Mouse (Mus musculus): Measurements from ENCODE around the gene Lemd1. TPM values are rescaled to one million over a fixed set of nuclear protein-coding genes. Genes with fewer than 3 reads are reported as not detected.
"Not testable (repeated sequence)": the region's sequence is repeated elsewhere in the genome, so short reads cannot be mapped to it uniquely, and the experiment has no call there.

The Lemd1 gene
- polyA plus RNA-seq, 1 experiment from 2014 or later = 0.32 TPM

DNA sequence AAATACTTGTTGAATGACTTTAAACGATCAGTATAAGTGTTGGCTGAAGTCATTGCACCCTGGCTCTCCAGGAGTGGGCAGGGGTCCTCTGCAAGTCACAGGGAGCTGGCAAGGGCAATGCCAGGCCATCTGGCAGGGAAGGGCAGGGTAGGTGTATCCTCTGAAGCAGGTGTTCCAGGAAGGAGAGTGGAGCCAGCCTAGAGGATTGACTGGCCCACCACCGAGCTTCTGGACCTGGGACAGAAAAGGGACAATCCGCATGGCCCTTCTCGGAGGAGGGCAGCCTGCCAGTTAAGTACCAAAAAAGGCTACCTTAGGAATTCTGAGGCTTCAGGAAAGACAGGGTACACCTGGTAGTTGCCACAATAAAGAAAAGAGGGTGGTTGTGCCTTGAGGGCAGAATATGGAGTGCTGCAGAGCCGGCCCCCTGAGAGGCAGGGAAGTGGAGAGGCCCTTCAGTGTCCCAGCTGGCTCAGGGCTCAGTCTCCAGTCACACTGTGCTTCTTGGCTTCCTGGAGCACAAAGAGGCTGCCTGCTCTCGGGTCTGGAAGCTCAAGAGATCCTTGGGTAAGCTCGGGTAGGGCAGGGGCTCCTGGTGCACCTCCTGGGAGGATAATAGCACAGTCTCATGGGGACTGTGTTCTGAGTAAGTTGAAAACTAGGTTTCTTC lies 29.9 kb upstream of the Lemd1 start:
- no peak overlapping the region for H3K4me2 ChIP-seq (replicated peaks; ENCODE audit: low read depth, low read length)
- peaks cover 25% of the 10 kb centered on the region for H3K27me3 ChIP-seq (ENCODE audit: insufficient read depth, low read length)
- no peaks in the 10 kb centered on the region for H3K9me3 ChIP-seq (ENCODE audit: low read length)
- WGBS = 60% methylated on average over 7 of the region's 7 CpGs
- no peak overlapping the region for H3K4me3 ChIP-seq (ENCODE audit: low read length)
- H3K9ac ChIP-seq (replicated peaks; ENCODE audit: low read length) = no peak overlapping the region
- 0 out of 2 replicates have a peak, but pooled peaks cover 9% of the 10 kb centered on the region for H3K4me1 ChIP-seq (ENCODE audit: insufficient read depth, low read length)
- no peak overlapping the region for H3K27ac ChIP-seq (ENCODE audit: low read length)
- no peaks in the 10 kb centered on the region for H3K36me3 ChIP-seq (ENCODE audit: insufficient read depth, low read length)
- ATAC-seq (ENCODE audit: low FRiP score, low TSS enrichment) = no peak

DNA sequence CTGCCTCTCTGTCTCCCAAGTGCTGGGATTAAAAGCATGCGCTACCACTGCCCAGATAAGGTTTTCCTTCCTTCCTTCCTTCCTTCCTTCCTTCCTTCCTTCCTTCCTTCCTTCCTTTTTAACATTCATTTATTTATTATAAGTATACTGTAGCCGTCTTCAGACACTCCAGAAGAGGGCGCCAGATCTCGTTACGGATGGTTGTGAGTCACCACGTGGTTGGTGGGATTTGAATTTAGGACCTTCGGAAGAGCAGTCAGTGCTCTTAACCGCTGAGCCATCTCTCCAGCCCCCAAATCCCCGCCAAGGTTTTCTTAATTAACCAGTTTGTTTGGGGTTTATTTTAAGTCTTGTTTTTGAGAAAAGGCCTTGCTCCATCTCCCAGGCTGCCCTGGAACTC lies 28.6 kb upstream of the Lemd1 start:
- H3K9ac ChIP-seq (replicated peaks; ENCODE audit: low read length); H3K36me3 ChIP-seq (ENCODE audit: insufficient read depth, low read length); H3K4me3 ChIP-seq (ENCODE audit: low read length); ATAC-seq (ENCODE audit: low FRiP score, low TSS enrichment); H3K27ac ChIP-seq (ENCODE audit: low read length); H3K4me1 ChIP-seq (ENCODE audit: insufficient read depth, low read length); H3K9me3 ChIP-seq (ENCODE audit: low read length); H3K4me2 ChIP-seq (replicated peaks; ENCODE audit: low read depth, low read length): not testable (repeated sequence)
- 57% methylated on average over 9 of the region's 9 CpGs for WGBS
- peaks cover 25% of the 10 kb centered on the region for H3K27me3 ChIP-seq (ENCODE audit: insufficient read depth, low read length)

DNA sequence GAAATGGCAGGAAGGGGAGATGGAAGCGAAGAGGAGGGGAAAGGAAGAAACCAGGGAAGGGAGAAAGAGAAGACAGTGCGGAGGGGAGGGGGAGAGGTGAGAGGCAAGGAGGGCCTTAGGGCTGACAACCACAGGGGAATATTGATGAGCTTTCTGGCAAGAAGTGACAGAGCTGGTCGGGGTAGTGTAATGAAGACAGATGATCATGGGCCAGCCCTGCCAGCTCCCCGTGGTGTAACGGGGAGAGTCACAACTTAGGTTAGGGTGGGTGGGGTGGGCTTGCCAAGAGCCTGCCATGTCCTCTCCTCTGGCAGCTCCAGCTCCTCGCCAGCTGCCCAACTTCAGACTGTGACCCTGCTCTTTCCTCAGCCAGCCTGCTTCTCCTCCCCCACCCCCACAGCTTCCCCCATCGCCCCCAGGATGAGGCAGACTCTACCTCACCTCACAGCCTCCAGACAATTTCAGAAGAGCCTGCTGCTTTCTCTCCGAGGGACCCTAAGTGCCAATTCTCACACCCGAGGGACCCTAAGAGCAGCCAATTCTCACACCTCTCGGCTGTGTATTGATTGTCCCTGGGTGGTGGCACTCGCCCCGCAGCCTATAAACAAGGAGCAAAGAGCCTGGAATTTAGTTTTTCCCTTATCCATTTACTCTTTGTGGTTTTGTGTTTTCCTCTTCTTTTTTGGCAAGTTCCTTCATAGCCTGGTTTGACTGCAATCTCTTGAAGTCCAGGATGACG lies 26.3 kb upstream of the Lemd1 start:
- H3K9me3 ChIP-seq (ENCODE audit: low read length) = no peaks in the 10 kb centered on the region
- peaks cover 9% of the 10 kb centered on the region; the same call in 1 of the 2 replicates for H3K27me3 ChIP-seq (ENCODE audit: insufficient read depth, low read length)
- H3K4me3 ChIP-seq (ENCODE audit: low read length) = no peak overlapping the region
- no peak overlapping the region for H3K4me2 ChIP-seq (replicated peaks; ENCODE audit: low read depth, low read length)
- H3K4me1 ChIP-seq (ENCODE audit: insufficient read depth, low read length) = peaks cover 6% of the 10 kb centered on the region; the same call in 1 of the 2 replicates
- H3K9ac ChIP-seq (replicated peaks; ENCODE audit: low read length) = no peak overlapping the region
- H3K36me3 ChIP-seq (ENCODE audit: insufficient read depth, low read length) = no peaks in the 10 kb centered on the region
- no peak overlapping the region for H3K27ac ChIP-seq (ENCODE audit: low read length)
- WGBS = 13% methylated on average over 13 of the region's 13 CpGs
- no peak for ATAC-seq (ENCODE audit: low FRiP score, low TSS enrichment)

DNA sequence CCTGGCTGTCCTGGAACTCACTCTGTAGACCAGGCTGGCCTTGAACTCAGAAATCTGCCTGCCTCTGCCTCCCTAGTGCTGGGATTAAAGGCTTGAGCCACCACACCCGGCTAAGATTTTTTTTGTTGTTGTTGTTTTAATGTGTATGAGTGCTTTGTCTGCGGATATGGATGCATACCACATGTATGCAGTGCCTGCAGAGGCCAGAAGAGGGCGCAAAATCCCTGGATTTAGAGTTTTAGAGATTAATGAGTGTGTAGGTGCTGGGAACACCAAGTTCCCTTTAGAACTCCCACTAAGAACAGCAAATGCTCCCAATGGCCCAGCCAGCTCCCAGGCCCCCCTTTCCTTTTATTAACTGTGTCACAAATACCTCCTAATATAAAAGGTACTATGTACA lies 25.4 kb upstream of the Lemd1 start:
- Histone ChIP-seq H3K9ac (replicated peaks; ENCODE audit: low read length) (no peak overlapping the region), H3K27me3 (ENCODE audit: insufficient read depth, low read length) (peaks cover 5% of the 10 kb centered on the region; the same call in 1 of the 2 replicates), H3K4me1 (ENCODE audit: insufficient read depth, low read length) (peaks cover 10% of the 10 kb centered on the region; the same call in 1 of the 2 replicates), H3K4me2 (replicated peaks; ENCODE audit: low read depth, low read length) (no peak overlapping the region), H3K4me3 (ENCODE audit: low read length) (no peak overlapping the region), H3K27ac (ENCODE audit: low read length) (no peak overlapping the region), H3K9me3 (ENCODE audit: low read length) (no peaks in the 10 kb centered on the region), H3K36me3 (ENCODE audit: insufficient read depth, low read length) (no peaks in the 10 kb centered on the region)
- no peak for ATAC-seq (ENCODE audit: low FRiP score, low TSS enrichment)
- WGBS = 69% methylated on average over 3 of the region's 3 CpGs

DNA sequence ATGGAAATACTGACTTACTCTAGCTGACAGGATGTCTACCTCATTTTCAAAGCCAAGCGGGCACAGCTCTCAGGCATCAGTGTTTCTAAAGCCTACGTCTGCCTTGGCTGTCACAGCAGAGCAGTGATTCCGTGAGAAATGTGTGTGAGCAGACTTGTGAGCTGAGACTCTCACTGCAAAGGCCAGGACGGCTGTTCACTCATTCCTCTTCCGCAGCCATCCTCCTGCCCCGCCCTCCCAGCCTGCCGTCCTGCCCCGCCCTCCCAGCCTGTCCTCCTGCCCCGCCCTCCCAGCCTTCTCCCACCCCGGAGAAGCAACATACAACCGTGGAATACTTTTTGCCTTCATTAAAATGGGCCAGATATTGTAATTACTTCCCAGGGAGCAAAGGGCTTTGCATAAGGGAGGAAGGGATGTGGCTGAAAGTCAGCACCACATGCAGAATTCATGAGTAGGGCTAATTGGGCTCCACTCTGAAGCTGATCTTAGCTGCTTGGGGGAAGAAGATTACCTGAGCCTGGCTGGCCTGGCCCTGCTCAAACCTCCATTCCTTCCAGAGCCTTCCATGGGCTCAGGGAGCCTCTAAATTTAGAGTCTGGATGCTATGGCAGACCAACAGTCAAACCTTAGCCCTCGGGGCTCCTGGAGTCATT lies 23.0 kb upstream of the Lemd1 start:
- Histone ChIP-seq H3K27ac (ENCODE audit: low read length) (no peak overlapping the region), H3K9me3 (ENCODE audit: low read length) (no peaks in the 10 kb centered on the region), H3K4me3 (ENCODE audit: low read length) (peak overlapping the region; percentile 3; the same call in 1 of the 2 replicates), H3K36me3 (ENCODE audit: insufficient read depth, low read length) (no peaks in the 10 kb centered on the region), H3K4me2 (replicated peaks; ENCODE audit: low read depth, low read length) (peak overlapping the region; percentile 41), H3K27me3 (ENCODE audit: insufficient read depth, low read length) (peaks cover 5% of the 10 kb centered on the region; the same call in 1 of the 2 replicates), H3K9ac (replicated peaks; ENCODE audit: low read length) (0 out of 2 replicates have a peak overlapping the region, but pooled peaks have one; percentile 43), H3K4me1 (ENCODE audit: insufficient read depth, low read length) (peaks cover 14% of the 10 kb centered on the region)
- WGBS = 6% methylated on average over 12 of the region's 12 CpGs
- peak; percentile 39; the same call in 1 of the 2 replicates for ATAC-seq (ENCODE audit: low FRiP score, low TSS enrichment)

DNA sequence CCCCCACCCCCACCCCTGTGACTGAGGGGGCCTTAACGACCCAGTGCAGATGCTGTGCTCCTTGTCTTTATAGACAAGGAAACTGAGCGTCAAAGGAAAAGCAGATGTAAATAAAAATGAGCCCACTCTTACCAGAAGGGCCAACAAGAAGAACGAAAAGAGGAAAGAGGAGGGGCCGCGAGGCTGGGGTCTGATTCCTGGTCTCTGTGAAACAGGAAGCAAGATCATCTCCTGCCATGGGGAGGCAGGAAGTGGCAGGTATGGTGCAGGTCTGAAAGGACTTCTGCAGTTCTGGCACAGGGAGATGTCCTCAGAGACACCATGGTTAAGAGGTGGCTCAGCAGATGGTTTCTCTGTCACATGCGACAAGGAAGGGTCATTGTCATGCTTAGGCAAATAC lies 20.5 kb upstream of the Lemd1 start:
- H3K36me3 ChIP-seq (ENCODE audit: insufficient read depth, low read length) = no peaks in the 10 kb centered on the region
- peaks cover 14% of the 10 kb centered on the region for H3K4me1 ChIP-seq (ENCODE audit: insufficient read depth, low read length)
- H3K27ac ChIP-seq (ENCODE audit: low read length) = no peak overlapping the region
- 47% methylated on average over 6 of the region's 6 CpGs for WGBS
- no peak overlapping the region for H3K9ac ChIP-seq (replicated peaks; ENCODE audit: low read length)
- no peaks in the 10 kb centered on the region for H3K9me3 ChIP-seq (ENCODE audit: low read length)
- no peak overlapping the region for H3K4me2 ChIP-seq (replicated peaks; ENCODE audit: low read depth, low read length)
- H3K27me3 ChIP-seq (ENCODE audit: insufficient read depth, low read length) = no peaks in the 10 kb centered on the region; the same call in 1 of the 2 replicates
- no peak overlapping the region for H3K4me3 ChIP-seq (ENCODE audit: low read length)
- ATAC-seq (ENCODE audit: low FRiP score, low TSS enrichment) = no peak

DNA sequence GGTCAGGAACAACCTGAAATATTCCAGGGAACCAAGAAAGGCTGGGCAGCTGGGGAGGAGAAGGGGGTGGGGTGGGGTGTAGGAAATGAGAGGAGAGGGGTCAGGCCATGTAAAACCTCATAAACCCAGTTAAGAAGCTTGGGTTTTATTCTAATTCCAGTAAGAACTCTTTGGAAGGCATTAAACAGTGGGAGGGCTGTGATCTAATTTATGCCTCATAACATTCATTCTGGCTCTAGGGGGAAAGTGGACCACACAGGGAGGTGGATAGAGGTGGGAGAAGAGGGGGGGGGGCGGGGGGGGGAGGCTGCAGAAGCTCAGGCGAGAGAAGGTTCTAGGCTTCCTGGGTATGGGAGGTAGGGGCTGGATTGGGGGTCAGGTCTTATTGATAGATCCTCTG lies 19.6 kb upstream of the Lemd1 start:
- Histone ChIP-seq H3K27me3 (ENCODE audit: insufficient read depth, low read length) (no peaks in the 10 kb centered on the region; the same call in 1 of the 2 replicates), H3K4me3 (ENCODE audit: low read length) (no peak overlapping the region), H3K9ac (replicated peaks; ENCODE audit: low read length) (no peak overlapping the region; the same call in 1 of the 2 replicates), H3K36me3 (ENCODE audit: insufficient read depth, low read length) (no peaks in the 10 kb centered on the region), H3K9me3 (ENCODE audit: low read length) (no peaks in the 10 kb centered on the region), H3K27ac (ENCODE audit: low read length) (no peak overlapping the region), H3K4me2 (replicated peaks; ENCODE audit: low read depth, low read length) (no peak overlapping the region), H3K4me1 (ENCODE audit: insufficient read depth, low read length) (peaks cover 14% of the 10 kb centered on the region)
- no peak for ATAC-seq (ENCODE audit: low FRiP score, low TSS enrichment)
- 4% methylated on average over 2 of the region's 2 CpGs for WGBS

DNA sequence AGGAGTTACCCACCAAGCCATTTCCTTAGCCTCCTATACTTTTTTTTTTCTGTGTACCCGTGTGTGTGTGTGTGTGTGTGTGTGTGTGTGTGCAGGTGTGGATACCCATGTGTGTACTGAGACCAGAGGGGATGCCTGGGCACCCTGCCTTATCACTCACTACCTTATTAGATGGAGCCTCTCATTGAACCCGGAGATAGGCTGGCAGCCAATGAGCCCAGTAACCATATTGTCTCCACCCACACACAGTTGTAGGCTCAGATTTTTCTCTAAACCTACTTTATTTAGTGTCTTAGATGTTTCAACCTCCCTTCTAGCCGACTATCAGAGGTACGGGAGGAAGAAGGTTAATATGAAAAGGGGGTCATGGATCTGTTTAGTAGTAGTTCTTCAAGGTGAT lies 4.9 kb upstream of the Lemd1 start:
- H3K27ac ChIP-seq (ENCODE audit: low read length) = no peak overlapping the region
- H3K9ac ChIP-seq (replicated peaks; ENCODE audit: low read length) = no peak overlapping the region
- no peak overlapping the region for H3K4me3 ChIP-seq (ENCODE audit: low read length)
- WGBS = 83% methylated on average over 4 of the region's 4 CpGs
- peaks cover 44% of the 10 kb centered on the region for H3K27me3 ChIP-seq (ENCODE audit: insufficient read depth, low read length)
- peaks cover 15% of the 10 kb centered on the region for H3K4me1 ChIP-seq (ENCODE audit: insufficient read depth, low read length)
- H3K36me3 ChIP-seq (ENCODE audit: insufficient read depth, low read length) = no peaks in the 10 kb centered on the region
- H3K4me2 ChIP-seq (replicated peaks; ENCODE audit: low read depth, low read length) = no peak overlapping the region
- ATAC-seq (ENCODE audit: low FRiP score, low TSS enrichment) = no peak
- no peaks in the 10 kb centered on the region for H3K9me3 ChIP-seq (ENCODE audit: low read length)

DNA sequence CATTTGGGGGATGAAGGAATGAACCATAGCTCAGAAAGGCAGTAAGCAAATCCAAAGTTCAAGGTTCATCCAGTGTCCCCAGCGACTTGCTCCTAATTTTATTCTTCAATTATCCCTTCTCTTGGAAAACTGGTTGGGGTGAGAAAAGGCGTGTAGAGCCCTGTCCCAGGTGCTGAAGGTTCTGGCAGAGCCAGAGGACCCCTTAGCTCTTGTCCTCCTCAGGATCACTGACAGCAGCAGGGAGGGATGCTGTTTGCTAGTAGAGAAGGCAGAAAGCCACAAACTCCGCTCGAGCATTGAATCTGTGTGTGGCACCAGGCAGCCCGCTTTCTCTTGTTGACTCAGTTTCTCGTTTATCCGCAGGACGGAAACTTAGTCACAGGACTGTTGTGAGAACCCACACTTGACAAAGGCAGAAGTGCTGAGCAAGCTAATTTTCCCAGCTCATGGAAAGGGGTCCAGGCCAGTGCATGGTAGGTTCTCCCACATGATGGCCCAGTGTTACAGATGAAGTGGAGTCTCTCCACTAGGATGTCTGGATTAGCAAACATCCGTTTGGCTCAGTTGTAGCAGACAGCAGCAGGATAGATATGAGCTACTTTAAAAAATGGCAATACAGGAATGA lies 2.7 kb upstream of the Lemd1 start:
- no peaks in the 10 kb centered on the region for H3K36me3 ChIP-seq (ENCODE audit: insufficient read depth, low read length)
- no peak for ATAC-seq (ENCODE audit: low FRiP score, low TSS enrichment)
- peaks cover 65% of the 10 kb centered on the region for H3K27me3 ChIP-seq (ENCODE audit: insufficient read depth, low read length)
- no peak overlapping the region for H3K4me2 ChIP-seq (replicated peaks; ENCODE audit: low read depth, low read length)
- no peaks in the 10 kb centered on the region for H3K9me3 ChIP-seq (ENCODE audit: low read length)
- H3K4me3 ChIP-seq (ENCODE audit: low read length) = no peak overlapping the region
- H3K27ac ChIP-seq (ENCODE audit: low read length) = no peak overlapping the region
- H3K9ac ChIP-seq (replicated peaks; ENCODE audit: low read length) = no peak overlapping the region
- peaks cover 26% of the 10 kb centered on the region for H3K4me1 ChIP-seq (ENCODE audit: insufficient read depth, low read length)
- WGBS = 38% methylated on average over 9 of the region's 9 CpGs
